22 mouse cellular contexts compared by ENCODE assay signal in genomic region chr12:93669211-93669610, GRCm38 (mm10).
DNase-seq lines count a peak whose midpoint lies in the region; ATAC-seq lines count a peak whose summit lies in the region.
"Had no signal": no experiment of that assay in that cellular context is flagged by ENCODE, and none has a peak within 500 bp of the region (broad histone marks: within the 10 kb centered on the region; RNA-seq: fewer than 3 reads in every experiment).

No protein-coding gene starts in this region.

- DNase-seq in ES-CJ7 (ENCODE audit: low read depth, low spot score) (peak; percentile 58), R1 (ENCODE audit: low read depth, low spot score) (peak; percentile 72), ZHBTc4 (ENCODE audit: low read depth, low spot score) (peak; percentile 68)
- DNase-seq in spleen, adult 12 weeks (ENCODE audit: low spot score): no peak
- no peak for DNase-seq in heart, adult 11 months
- DNase-seq: adrenal gland, adult 2 months; adrenal gland, adult 8-10 months; adrenal gland, postnatal 10 days; adrenal gland, postnatal 14 days; adrenal gland, postnatal 25 days; adrenal gland, postnatal 36 days; B cell, adult 2 months; cerebellum, adult 11 months; cerebellum, adult 11-12 months; cerebellum, adult 18-20 months; cerebellum, adult 2 months; cerebellum, adult 8-10 months; cerebellum, adult 9-10 months had no signal

- ATAC-seq in erythroid progenitor cell, adult 5-6 weeks (replicated peaks; ENCODE audit: low FRiP score, poor library complexity, severe bottlenecking): no peak
- ATAC-seq: activated CD4-positive, CD25-positive, alpha-beta regulatory T cell, adult 4 months; CD4-positive, CD25-positive, alpha-beta regulatory T cell, adult 4 months; Patski had no signal

Comparison
In these comparisons a context has a peak if more than half of its experiments do, and no peak if none do; other contexts are left out.
1. DNase-seq: peak in ES-CJ7 (single experiment), R1 (single experiment) and ZHBTc4 (single experiment); none in spleen, adult 12 weeks (single experiment) and heart, adult 11 months (single experiment).